Mouse (Mus musculus): Measurements from ENCODE around the gene Cfdp1. TPM values are rescaled to one million over a fixed set of nuclear protein-coding genes. Genes with fewer than 3 reads are reported as not detected.

The Cfdp1 gene
- total and polyA plus RNA-seq, 2 experiments from 2014 or later: 121 to 195 TPM

- Histone ChIP-seq H3K9me3 (ENCODE audit: low read length) (no peaks in the 10 kb centered on the region), H3K27ac (ENCODE audit: low read depth, low read length) (no peak overlapping the region), H3K27me3 (ENCODE audit: insufficient read depth, low read length) (no peaks in the 10 kb centered on the region), H3K4me3 (ENCODE audit: low read depth, low read length) (no peak overlapping the region), H3K4me2 (ENCODE audit: low read depth) (no peak overlapping the region), H3K36me3 (ENCODE audit: insufficient read depth) (peaks cover 6% of the 10 kb centered on the region; the same call in 1 of the 2 replicates), H3K4me1 (ENCODE audit: insufficient read depth) (no peaks in the 10 kb centered on the region), H3K9ac (no peak overlapping the region)
- ATAC-seq (no peak), DNase-seq (no peak)
- no peak for TF ChIP-seq CTCF (IDR thresholded peaks at IDR 0.05; ENCODE audit: low read depth)
- 92% methylated on average over 4 of the region's 4 CpGs for WGBS
Measured at GRCm38 (mm10) chr8:111815078-111815477, 39.0 kb downstream of the Cfdp1 start.

- H3K27ac ChIP-seq (ENCODE audit: low read depth, low read length): no peak overlapping the region
- H3K4me1 ChIP-seq (ENCODE audit: insufficient read depth): no peaks in the 10 kb centered on the region
- WGBS: 96% methylated on average over 9 of the region's 9 CpGs
- H3K36me3 ChIP-seq (ENCODE audit: insufficient read depth): no peaks in the 10 kb centered on the region; the same call in 1 of the 2 replicates
- TF ChIP-seq CTCF (IDR thresholded peaks at IDR 0.05; ENCODE audit: low read depth): no peak
- no peaks in the 10 kb centered on the region for H3K9me3 ChIP-seq (ENCODE audit: low read length)
- no peak overlapping the region for H3K4me2 ChIP-seq (ENCODE audit: low read depth)
- no peak for DNase-seq
- no peak overlapping the region for H3K4me3 ChIP-seq (ENCODE audit: low read depth, low read length)
- ATAC-seq: no peak
- H3K27me3 ChIP-seq (ENCODE audit: insufficient read depth, low read length): no peaks in the 10 kb centered on the region
- no peak overlapping the region for H3K9ac ChIP-seq
Measured at GRCm38 (mm10) chr8:111813818-111814217, 40.3 kb downstream of the Cfdp1 start.

- Histone ChIP-seq H3K4me3 (ENCODE audit: low read depth, low read length) (no peak overlapping the region), H3K27ac (ENCODE audit: low read depth, low read length) (no peak overlapping the region), H3K4me2 (ENCODE audit: low read depth) (no peak overlapping the region), H3K9me3 (ENCODE audit: low read length) (no peaks in the 10 kb centered on the region), H3K36me3 (ENCODE audit: insufficient read depth) (no peaks in the 10 kb centered on the region; the same call in 1 of the 2 replicates), H3K4me1 (ENCODE audit: insufficient read depth) (no peaks in the 10 kb centered on the region), H3K27me3 (ENCODE audit: insufficient read depth, low read length) (no peaks in the 10 kb centered on the region), H3K9ac (no peak overlapping the region)
- peak; percentile 66 for TF ChIP-seq CTCF (IDR thresholded peaks at IDR 0.05; ENCODE audit: low read depth)
- DNase-seq (peak; percentile 59), ATAC-seq (peak; percentile 81)
- WGBS: 84% methylated on average over 1 of the region's 1 CpGs
Measured at GRCm38 (mm10) chr8:111812835-111813234, 41.3 kb downstream of the Cfdp1 start.

- Histone ChIP-seq H3K4me3 (ENCODE audit: low read depth, low read length) (no peak overlapping the region), H3K9ac (no peak overlapping the region), H3K27ac (ENCODE audit: low read depth, low read length) (no peak overlapping the region), H3K27me3 (ENCODE audit: insufficient read depth, low read length) (no peaks in the 10 kb centered on the region), H3K4me2 (ENCODE audit: low read depth) (no peak overlapping the region), H3K4me1 (ENCODE audit: insufficient read depth) (no peaks in the 10 kb centered on the region), H3K36me3 (ENCODE audit: insufficient read depth) (no peaks in the 10 kb centered on the region; the same call in 1 of the 2 replicates), H3K9me3 (ENCODE audit: low read length) (no peaks in the 10 kb centered on the region)
- DNase-seq: no peak
- 73% methylated on average over 2 of the region's 2 CpGs for WGBS
- no peak for ATAC-seq
- TF ChIP-seq CTCF (IDR thresholded peaks at IDR 0.05; ENCODE audit: low read depth): no peak
Measured at GRCm38 (mm10) chr8:111810656-111811336, 43.3 kb downstream of the Cfdp1 start.

GRCm38 (mm10) chr8:111808891-111809622 is 45.0 kb downstream of the Cfdp1 start:
- Histone ChIP-seq H3K9me3 (ENCODE audit: low read length) (no peaks in the 10 kb centered on the region), H3K9ac (no peak overlapping the region), H3K27me3 (ENCODE audit: insufficient read depth, low read length) (no peaks in the 10 kb centered on the region), H3K27ac (ENCODE audit: low read depth, low read length) (no peak overlapping the region), H3K4me1 (ENCODE audit: insufficient read depth) (no peaks in the 10 kb centered on the region), H3K4me2 (ENCODE audit: low read depth) (no peak overlapping the region), H3K36me3 (ENCODE audit: insufficient read depth) (no peaks in the 10 kb centered on the region; the same call in 1 of the 2 replicates), H3K4me3 (ENCODE audit: low read depth, low read length) (no peak overlapping the region)
- ATAC-seq (no peak; the same call in 1 of the 2 replicates), DNase-seq (no peak)
- no peak for TF ChIP-seq CTCF (IDR thresholded peaks at IDR 0.05; ENCODE audit: low read depth)
- 56% methylated on average over 3 of the region's 3 CpGs for WGBS

GRCm38 (mm10) chr8:111808006-111808405 is 46.1 kb downstream of the Cfdp1 start:
- ATAC-seq (peak; percentile 48; the same call in 1 of the 2 replicates), DNase-seq (peak; percentile 58)
- Histone ChIP-seq H3K9ac (no peak overlapping the region), H3K4me2 (ENCODE audit: low read depth) (no peak overlapping the region), H3K9me3 (ENCODE audit: low read length) (no peaks in the 10 kb centered on the region), H3K27me3 (ENCODE audit: insufficient read depth, low read length) (no peaks in the 10 kb centered on the region), H3K36me3 (ENCODE audit: insufficient read depth) (peaks cover under 1% of the 10 kb centered on the region; the same call in 1 of the 2 replicates), H3K4me1 (ENCODE audit: insufficient read depth) (no peaks in the 10 kb centered on the region), H3K27ac (ENCODE audit: low read depth, low read length) (no peak overlapping the region), H3K4me3 (ENCODE audit: low read depth, low read length) (no peak overlapping the region)
- WGBS: 62% methylated on average over 3 of the region's 3 CpGs
- no peak for TF ChIP-seq CTCF (IDR thresholded peaks at IDR 0.05; ENCODE audit: low read depth)

GRCm38 (mm10) chr8:111803362-111803761 is 50.7 kb downstream of the Cfdp1 start:
- Histone ChIP-seq H3K4me2 (ENCODE audit: low read depth) (no peak overlapping the region), H3K4me3 (ENCODE audit: low read depth, low read length) (no peak overlapping the region), H3K4me1 (ENCODE audit: insufficient read depth) (no peaks in the 10 kb centered on the region), H3K9me3 (ENCODE audit: low read length) (no peaks in the 10 kb centered on the region), H3K36me3 (ENCODE audit: insufficient read depth) (peaks cover 8% of the 10 kb centered on the region; the same call in 1 of the 2 replicates), H3K27ac (ENCODE audit: low read depth, low read length) (no peak overlapping the region), H3K27me3 (ENCODE audit: insufficient read depth, low read length) (no peaks in the 10 kb centered on the region), H3K9ac (no peak overlapping the region)
- 77% methylated on average over 8 of the region's 8 CpGs for WGBS
- ATAC-seq: no peak
- DNase-seq: no peak
- no peak for TF ChIP-seq CTCF (IDR thresholded peaks at IDR 0.05; ENCODE audit: low read depth)

All from forebrain, postnatal 0 days (tissue).